10 mouse cellular contexts compared by ENCODE assay signal in genomic region chr5:120522649-120523048, GRCm38 (mm10). TPM values are rescaled to one million over a fixed set of nuclear protein-coding genes. Genes with fewer than 3 reads are reported as not detected.
DNase-seq lines count a peak whose midpoint lies in the region; ATAC-seq and TF ChIP-seq lines count a peak whose summit lies in the region.
"Had no signal": no experiment of that assay in that cellular context is flagged by ENCODE, and none has a peak within 500 bp of the region (broad histone marks: within the 10 kb centered on the region; RNA-seq: fewer than 3 reads in every experiment).

No protein-coding gene starts in this region.

- no peaks in the 10 kb centered on the region for H3K9me3 ChIP-seq in lung, postnatal 0 days (ENCODE audit: low read length)
- H3K9me3 ChIP-seq in neural tube, embryonic 15.5 days (replicated peaks) = no peaks in the 10 kb centered on the region
- H3K9me3 ChIP-seq: hindbrain, embryonic 15.5 days had no signal

- DNase-seq in adrenal gland, postnatal 25 days = peak; percentile 57
- no peak for DNase-seq in adrenal gland, postnatal 4 days (ENCODE audit: low spot score in 2 of 2)
- DNase-seq in urinary bladder, postnatal 25 days (ENCODE audit: low spot score) = peak; percentile 27
- DNase-seq in urinary bladder, postnatal 14 days (ENCODE audit: low spot score) = no peak
- DNase-seq in lung, postnatal 0 days (ENCODE audit: low spot score) = no peak
- no peak for DNase-seq in embryo, embryonic 10 days (ENCODE audit: low spot score)
- DNase-seq in gastrocnemius, postnatal 10 days = no peak

- H3K4me2 ChIP-seq in lung, postnatal 0 days (replicated peaks; ENCODE audit: low read depth, low read length) = no peak overlapping the region
- no peak overlapping the region for H3K4me2 ChIP-seq in neural tube, embryonic 15.5 days
- H3K4me2 ChIP-seq: hindbrain, embryonic 15.5 days had no signal

- H3K36me3 ChIP-seq in lung, postnatal 0 days (ENCODE audit: insufficient read depth, low read length) = peaks cover 19% of the 10 kb centered on the region; the same call in 1 of the 2 replicates
- H3K36me3 ChIP-seq in neural tube, embryonic 15.5 days = no peaks in the 10 kb centered on the region
- H3K36me3 ChIP-seq: hindbrain, embryonic 15.5 days had no signal

- WGBS in lung, postnatal 0 days = 72% methylated on average over 3 of the region's 3 CpGs
- 77% methylated on average over 3 of the region's 3 CpGs for WGBS in neural tube, embryonic 15.5 days

- no peak overlapping the region for H3K27ac ChIP-seq in lung, postnatal 0 days (ENCODE audit: low read length)
- H3K27ac ChIP-seq in neural tube, embryonic 15.5 days (replicated peaks) = no peak overlapping the region
- H3K27ac ChIP-seq: hindbrain, embryonic 15.5 days had no signal

- peak; percentile 70 for TF ChIP-seq CTCF in lung, postnatal 0 days (IDR thresholded peaks at IDR 0.05)

- no peak overlapping the region for H3K4me3 ChIP-seq in lung, postnatal 0 days (ENCODE audit: low read depth, low read length)
- H3K4me3 ChIP-seq in neural tube, embryonic 15.5 days (replicated peaks) = no peak overlapping the region
- H3K4me3 ChIP-seq: hindbrain, embryonic 15.5 days had no signal

- H3K9ac ChIP-seq in lung, postnatal 0 days (replicated peaks; ENCODE audit: low read depth) = no peak overlapping the region
- no peak overlapping the region for H3K9ac ChIP-seq in neural tube, embryonic 15.5 days (replicated peaks)
- H3K9ac ChIP-seq: hindbrain, embryonic 15.5 days had no signal

- no peaks in the 10 kb centered on the region for H3K27me3 ChIP-seq in lung, postnatal 0 days (replicated peaks; ENCODE audit: insufficient read depth, low read length)
- no peaks in the 10 kb centered on the region for H3K27me3 ChIP-seq in neural tube, embryonic 15.5 days (replicated peaks)
- H3K27me3 ChIP-seq: hindbrain, embryonic 15.5 days had no signal

- no peak for TF ChIP-seq EP300 in lung, postnatal 0 days (IDR thresholded peaks at IDR 0.05)

- no peak for ATAC-seq in lung, postnatal 0 days
- no peak for ATAC-seq in neural tube, embryonic 15.5 days (ENCODE audit: low FRiP score)

- no peaks in the 10 kb centered on the region for H3K4me1 ChIP-seq in lung, postnatal 0 days (ENCODE audit: insufficient read depth, low read depth, low read length)
- H3K4me1 ChIP-seq in neural tube, embryonic 15.5 days = no peaks in the 10 kb centered on the region
- H3K4me1 ChIP-seq: hindbrain, embryonic 15.5 days had no signal

RNA-seq across cellular contexts. Expression of gene Slc8b1, which starts 11.7 kb away (rescaled TPM):
- 34.5 and 55.3 TPM in 2 replicates for total RNA-seq in adrenal gland, postnatal 25 days (2021)
- total RNA-seq in adrenal gland, postnatal 4 days (2021) = 10 to 100 TPM; 29.6 to 31.7 TPM
- polyA plus RNA-seq in lung, postnatal 0 days (2015; fragmentation: Nextera tagmentation; extraction: Ambion mirVana) = 12.1 and 14.7 TPM in 2 replicates
- polyA plus RNA-seq in neural tube, embryonic 15.5 days (2015; fragmentation: Nextera tagmentation; extraction: Ambion mirVana) = 2.8 and 4.4 TPM in 2 replicates
- total RNA-seq in gastrocnemius, postnatal 10 days (2021) = 10 to 100 TPM; 15.1 to 20.0 TPM

RNA-seq across cellular contexts. Expression of gene Plbd2, which starts 19.2 kb away (rescaled TPM):
- total RNA-seq in adrenal gland, postnatal 25 days (2021) = 76.4 and 93.3 TPM in 2 replicates
- 10 to 100 TPM; 70.5 to 77.5 TPM for total RNA-seq in adrenal gland, postnatal 4 days (2021)
- polyA plus RNA-seq in lung, postnatal 0 days (2015; fragmentation: Nextera tagmentation; extraction: Ambion mirVana) = 63.1 and 69.2 TPM in 2 replicates
- 41.8 and 41.9 TPM in 2 replicates for polyA plus RNA-seq in neural tube, embryonic 15.5 days (2015; fragmentation: Nextera tagmentation; extraction: Ambion mirVana)
- 10 to 100 TPM; 36.7 to 38.0 TPM for total RNA-seq in gastrocnemius, postnatal 10 days (2021)

RNA-seq across cellular contexts. Expression of gene Sds, which starts 46.3 kb away (rescaled TPM):
- 2.9 TPM in 1 of 2 replicates, not detected in the other for total RNA-seq in adrenal gland, postnatal 25 days (2021)
- total RNA-seq in adrenal gland, postnatal 4 days (2021) = 1 to 10 TPM in 1 of 2 experiments, not detected in 1; 1.8 TPM
- polyA plus RNA-seq in lung, postnatal 0 days (2015; fragmentation: Nextera tagmentation; extraction: Ambion mirVana) = not detected in 2 replicates
- polyA plus RNA-seq in neural tube, embryonic 15.5 days (2015; fragmentation: Nextera tagmentation; extraction: Ambion mirVana) = not detected in 2 replicates
- not detected for total RNA-seq in gastrocnemius, postnatal 10 days (2021)
- polyA plus RNA-seq: embryonic facial prominence, embryonic 14.5 days; hindbrain, embryonic 15.5 days had no signal

RNA-seq across cellular contexts. Expression of gene Sdsl, which starts 50.0 kb away (rescaled TPM):
- 65.0 and 99.0 TPM in 2 replicates for total RNA-seq in adrenal gland, postnatal 25 days (2021)
- total RNA-seq in adrenal gland, postnatal 4 days (2021) = 10 to 100 TPM; 61.7 to 63.9 TPM
- 1.7 and 1.8 TPM in 2 replicates for polyA plus RNA-seq in lung, postnatal 0 days (2015; fragmentation: Nextera tagmentation; extraction: Ambion mirVana)
- 7.9 TPM in 2 replicates for polyA plus RNA-seq in neural tube, embryonic 15.5 days (2015; fragmentation: Nextera tagmentation; extraction: Ambion mirVana)
- total RNA-seq in gastrocnemius, postnatal 10 days (2021) = 1 to 10 TPM in 1 of 2 experiments, under 1 TPM in 1; 0.26 to 1.2 TPM

Comparison
In these comparisons a context has a peak if more than half of its experiments do, and no peak if none do; other contexts are left out.
1. DNase-seq: peak in adrenal gland, postnatal 25 days (single experiment) and urinary bladder, postnatal 25 days (single experiment); none in adrenal gland, postnatal 4 days (0 of 2), urinary bladder, postnatal 14 days (single experiment), lung, postnatal 0 days (single experiment), embryo, embryonic 10 days (single experiment) and gastrocnemius, postnatal 10 days (single experiment).